Mouse (Mus musculus): ENCODE measurements around the gene Dhx32.

GRCm38 (mm10) chr7:133829579-133829978 lies 47.1 kb upstream of the Dhx32 start:
- TF ChIP-seq CTCF (conservative IDR thresholded peaks at IDR 0.05; ENCODE audit: low read length) = no peak
- no peak for TF ChIP-seq POU5F1 (IDR thresholded peaks at IDR 0.05; ENCODE audit: borderline replicate concordance, low read length)
- no peak for TF ChIP-seq NANOG (IDR thresholded peaks at IDR 0.05; ENCODE audit: borderline replicate concordance, low read length)
